Mouse (Mus musculus): ENCODE measurements around the gene Plekho1.
A peak's percentile ranks its signal among the peaks of the same experiment; 100 is the strongest.

Plekho1 gene

GRCm38 (mm10) chr3:96008463-96008862 lies 12.7 kb upstream of the Plekho1 start:
- no peak for DNase-seq (ENCODE audit: low read depth, low spot score)

DNA sequence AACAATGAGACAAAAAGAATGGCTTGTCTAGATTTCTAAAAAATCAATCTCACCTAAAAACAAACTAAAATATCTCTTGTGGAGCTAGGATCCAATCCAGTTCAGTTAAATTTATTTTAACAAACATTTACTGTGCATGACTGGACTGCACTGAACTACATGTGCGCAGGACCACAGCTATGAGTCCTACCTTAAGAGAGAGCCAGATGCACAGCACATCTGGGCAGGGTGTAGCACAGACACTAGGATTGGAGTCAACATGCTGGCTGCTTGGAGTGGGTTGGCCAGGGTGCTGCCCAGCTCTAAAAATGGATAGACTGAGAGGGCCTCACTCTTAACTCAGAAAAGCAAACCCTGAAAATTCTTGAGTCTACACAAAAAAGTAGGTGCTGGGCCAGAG lies 5.8 kb upstream of the Plekho1 start:
- DNase-seq (ENCODE audit: low read depth, low spot score), result no peak

GRCm38 (mm10) chr3:96000921-96001501 lies 5.2 kb upstream of the Plekho1 start:
- no peak for DNase-seq (ENCODE audit: low read depth, low spot score)

DNA sequence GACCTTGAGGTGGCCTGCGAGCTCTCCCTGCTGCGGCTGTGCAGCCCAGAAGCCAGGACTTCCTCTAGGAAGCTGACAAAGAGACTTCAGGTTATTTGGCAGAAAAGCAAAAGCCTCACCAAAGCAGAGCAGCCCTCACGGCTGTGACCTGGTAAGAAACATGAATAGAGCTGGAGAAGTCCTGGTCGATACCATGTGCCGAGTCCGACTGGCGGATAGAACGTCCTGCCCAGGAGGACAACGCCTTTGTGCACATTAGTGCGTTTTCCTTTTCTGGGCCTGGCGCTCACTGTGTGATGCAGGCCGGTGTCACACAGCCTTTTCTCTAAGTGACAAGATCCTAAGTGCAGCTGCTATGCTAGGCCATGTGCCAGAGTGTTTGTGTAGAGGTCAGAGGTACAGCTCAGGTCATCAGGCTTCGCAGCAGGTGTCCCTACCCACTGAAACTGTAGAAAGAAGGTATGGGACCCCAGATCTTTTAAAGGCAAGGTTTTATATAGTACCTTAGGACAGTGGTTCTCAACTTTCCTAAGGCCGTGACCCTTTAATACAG lies 4.4 kb upstream of the Plekho1 start:
- no peak for DNase-seq (ENCODE audit: low read depth, low spot score)

DNA sequence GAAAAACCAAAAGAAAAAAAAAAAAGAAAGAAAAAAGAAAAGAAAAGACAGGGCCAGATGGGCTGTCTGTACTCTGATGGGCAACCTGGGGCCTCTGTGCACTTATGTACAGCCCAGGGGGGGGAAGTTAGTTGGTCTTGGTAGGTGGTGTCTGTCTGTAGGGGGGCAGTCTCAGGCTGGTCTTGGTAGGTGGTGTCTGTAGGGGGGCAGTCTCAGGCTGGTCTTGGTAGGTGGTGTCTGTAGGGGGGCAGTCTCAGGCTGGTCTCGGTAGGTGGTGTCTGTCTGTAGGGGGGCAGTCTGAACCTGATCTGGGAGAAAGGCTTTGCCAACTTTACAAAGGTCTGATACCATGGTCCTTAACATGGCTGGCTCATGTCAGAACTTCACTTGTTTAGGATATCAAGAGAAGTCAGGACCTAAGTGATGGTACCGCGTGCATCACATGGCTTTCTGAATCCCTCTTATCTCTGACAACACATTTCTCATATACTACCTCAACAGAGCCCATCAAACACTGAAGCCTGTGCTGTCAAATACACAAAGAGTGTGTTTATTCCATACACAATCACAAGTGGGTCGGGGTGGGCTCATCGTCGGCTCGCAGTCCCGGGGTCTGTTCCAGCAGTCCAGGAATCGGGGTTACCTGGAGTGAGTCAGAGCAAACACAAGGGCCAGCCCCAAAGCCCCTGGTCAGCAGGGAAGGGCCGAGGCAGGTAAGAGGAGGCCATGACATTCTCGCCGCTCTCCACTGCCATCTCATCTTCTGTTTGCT lies 3.7 kb upstream of the Plekho1 start:
- DNase-seq (ENCODE audit: low read depth, low spot score), result no peak

GRCm38 (mm10) chr3:95997203-95997721 lies 1.5 kb upstream of the Plekho1 start:
- DNase-seq (ENCODE audit: low read depth, low spot score), result peak; percentile 68

GRCm38 (mm10) chr3:95996451-95997073 lies 761 bp upstream of the Plekho1 start:
- no peak for DNase-seq (ENCODE audit: low read depth, low spot score)

- DNase-seq (ENCODE audit: low read depth, low spot score), result peak; percentile 66
Measured at GRCm38 (mm10) chr3:95994975-95995801, 613 bp downstream of the Plekho1 start.

DNA sequence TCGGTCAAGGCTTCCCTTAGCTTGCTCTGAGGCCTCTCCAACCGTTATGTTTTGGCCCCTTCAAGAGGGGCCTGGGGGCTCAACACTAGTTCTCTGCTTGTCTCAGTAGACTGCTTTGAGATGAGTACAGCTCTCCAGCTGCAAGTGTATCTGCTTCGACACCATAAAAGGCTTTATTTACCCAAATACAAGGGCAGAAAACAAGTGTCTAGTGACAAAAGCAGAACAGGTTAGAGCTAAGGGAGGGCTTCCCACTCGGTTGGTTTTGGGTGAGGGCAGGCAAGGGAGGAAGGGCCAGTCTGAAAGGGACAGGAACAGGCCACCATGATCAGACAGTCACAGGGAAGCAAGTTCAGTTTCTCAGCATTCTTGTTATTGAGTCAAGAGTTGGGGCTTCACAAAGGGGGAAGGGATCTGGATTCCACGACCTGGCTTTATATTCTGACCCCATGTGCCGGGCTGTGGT lies 1.4 kb downstream of the Plekho1 start:
- no peak for DNase-seq (ENCODE audit: low read depth, low spot score)

GRCm38 (mm10) chr3:95993881-95994280 lies 1.9 kb downstream of the Plekho1 start:
- no peak for DNase-seq (ENCODE audit: low read depth, low spot score)

- DNase-seq (ENCODE audit: low read depth, low spot score), result no peak
Measured at GRCm38 (mm10) chr3:95992990-95993603, 2.7 kb downstream of the Plekho1 start.

DNA sequence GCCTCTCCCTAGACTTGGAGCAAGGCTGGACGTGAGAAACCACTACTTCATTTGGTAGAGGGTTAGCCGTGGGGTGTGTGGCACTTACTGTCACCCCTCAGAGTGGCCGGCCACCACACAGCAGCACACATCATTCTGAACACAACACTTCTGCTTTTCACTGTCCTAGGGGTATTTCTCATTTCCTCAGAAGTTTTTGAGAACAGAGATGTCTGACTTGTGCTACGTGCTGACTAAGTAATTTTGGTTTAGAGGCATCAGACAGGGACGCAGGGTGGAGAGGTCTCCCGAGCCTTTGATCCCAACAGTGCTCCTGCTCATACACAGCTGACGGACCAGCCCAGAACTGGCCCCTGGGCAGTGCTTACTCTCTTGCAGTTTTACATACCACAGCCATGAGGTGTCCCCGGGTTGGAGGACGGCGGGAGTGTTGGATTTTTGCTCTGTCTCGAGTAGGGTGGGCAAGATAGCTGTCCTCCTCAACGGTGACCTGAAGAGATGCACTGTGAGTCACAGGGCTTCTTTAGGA lies 5.3 kb downstream of the Plekho1 start:
- DNase-seq (ENCODE audit: low read depth, low spot score), result no peak

DNA sequence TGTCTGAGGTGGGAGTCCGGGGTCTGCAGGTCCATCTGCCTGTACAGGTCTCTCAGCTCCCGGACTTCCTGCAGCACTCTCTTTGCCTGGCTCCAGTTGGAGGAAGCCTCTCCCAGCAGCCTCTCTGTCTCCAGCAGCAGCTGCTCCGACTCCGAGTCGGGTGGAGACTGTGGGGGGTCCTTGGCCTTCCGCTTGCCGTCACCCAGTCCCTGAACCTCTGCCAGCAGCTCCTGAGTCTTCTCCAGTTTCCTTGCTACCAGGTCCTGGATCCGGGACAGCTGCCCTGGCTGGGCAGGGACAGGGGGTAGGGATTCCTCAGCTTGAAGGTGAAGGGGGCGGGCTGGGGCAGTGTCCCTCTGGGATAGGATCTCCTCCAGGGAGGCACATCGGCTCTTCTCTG lies 6.8 kb downstream of the Plekho1 start:
- DNase-seq (ENCODE audit: low read depth, low spot score), result peak; percentile 31

GRCm38 (mm10) chr3:95988138-95988537 lies 7.7 kb downstream of the Plekho1 start:
- no peak for DNase-seq (ENCODE audit: low read depth, low spot score)

GRCm38 (mm10) chr3:95987386-95988110 lies 8.3 kb downstream of the Plekho1 start:
- DNase-seq (ENCODE audit: low read depth, low spot score), result no peak

GRCm38 (mm10) chr3:95986984-95987383 lies 8.8 kb downstream of the Plekho1 start:
- no peak for DNase-seq (ENCODE audit: low read depth, low spot score)

- peak; percentile 85 for DNase-seq (ENCODE audit: low read depth, low spot score)
Measured at GRCm38 (mm10) chr3:95986001-95986622, 9.7 kb downstream of the Plekho1 start.

- DNase-seq (ENCODE audit: low read depth, low spot score), result peak; percentile 83
Measured at GRCm38 (mm10) chr3:95985209-95986000, 10.4 kb downstream of the Plekho1 start.

DNA sequence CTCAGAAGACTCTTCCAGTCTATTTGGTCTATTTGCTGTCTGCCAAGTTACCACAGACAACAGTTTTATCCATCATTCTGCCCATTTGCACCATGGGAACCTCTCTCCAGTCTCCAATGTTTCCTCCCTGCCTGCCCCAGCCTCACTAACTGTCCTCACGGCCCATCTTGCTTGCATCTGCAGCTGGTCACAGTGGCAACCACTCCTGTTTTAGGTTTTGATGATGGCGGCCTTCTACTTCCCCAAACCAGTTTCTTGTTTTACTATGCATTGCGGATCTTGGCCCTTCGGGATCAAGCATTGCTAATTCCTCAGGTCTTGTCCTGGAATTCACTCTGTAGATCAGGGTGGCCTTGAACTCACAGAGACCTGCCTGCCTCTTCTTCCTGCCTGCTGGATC lies 13.7 kb downstream of the Plekho1 start:
- DNase-seq (ENCODE audit: low read depth, low spot score), result no peak

Measured in R1 (cell line).